Mouse (Mus musculus) adrenal gland, adult 18-20 months (tissue): Measurements from ENCODE around the gene Gm48551. TPM values are rescaled to one million over a fixed set of nuclear protein-coding genes. Genes with fewer than 3 reads are reported as not detected.

Experiments used
- DNase-seq, 2 experiments: peaks; one replicate each; pipeline ENCODE4 v3.0.0; 2021 to 2022; ENCODE audit warnings: low spot score in 2 of 2
- total RNA-seq, 2 experiments: library from RNA; stranded (reverse); gene quantifications; 1 replicate in 1 of 2; 2 replicates in 1 of 2; pipeline ENCODE4 v1.2.3; 2021

Gm48551 gene
- total RNA-seq, 2 experiments from 2014 or later: 1.5 to 1.9 TPM

GRCm38 (mm10) chr10:81356991-81357844 lies 27.0 kb upstream of the Gm48551 start, which contains the start of gene Mfsd12:
Mfsd12 (plus strand) TSS chr10:81357491.
- peak; percentile 88 to 89 for DNase-seq

- DNase-seq: no peak
Observed at GRCm38 (mm10) chr10:81358209-81358608, 26.1 kb upstream of the Gm48551 start.

- no peak for DNase-seq
Observed at GRCm38 (mm10) chr10:81358841-81359240, 25.4 kb upstream of the Gm48551 start.

- DNase-seq: no peak
Observed at GRCm38 (mm10) chr10:81360721-81361120, 23.5 kb upstream of the Gm48551 start.

GRCm38 (mm10) chr10:81362336-81362949 lies 21.8 kb upstream of the Gm48551 start:
- no peak for DNase-seq

- no peak for DNase-seq
Observed at GRCm38 (mm10) chr10:81363436-81364346, 20.6 kb upstream of the Gm48551 start.

- no peak for DNase-seq
Observed at GRCm38 (mm10) chr10:81364666-81365065, 19.6 kb upstream of the Gm48551 start.

- DNase-seq: no peak
Observed at GRCm38 (mm10) chr10:81365073-81365472, 19.2 kb upstream of the Gm48551 start.

- DNase-seq: no peak
Observed at GRCm38 (mm10) chr10:81365672-81366476, 18.4 kb upstream of the Gm48551 start, which contains the start of gene 4930404N11Rik. 4930404N11Rik (minus strand) TSS chr10:81365816.

- no peak for DNase-seq
Observed at GRCm38 (mm10) chr10:81366477-81367206, 17.6 kb upstream of the Gm48551 start.

- no peak for DNase-seq
Observed at GRCm38 (mm10) chr10:81367207-81367495, 17.1 kb upstream of the Gm48551 start.

- DNase-seq: no peak
Observed at GRCm38 (mm10) chr10:81375322-81375721, 8.9 kb upstream of the Gm48551 start.

- no peak for DNase-seq
Observed at GRCm38 (mm10) chr10:81376561-81377361, 7.5 kb upstream of the Gm48551 start.

- DNase-seq: no peak
Observed at GRCm38 (mm10) chr10:81377362-81377664, 7.0 kb upstream of the Gm48551 start.

GRCm38 (mm10) chr10:81377793-81378552 lies 6.3 kb upstream of the Gm48551 start, which contains the start of gene Fzr1:
Fzr1 (minus strand) TSS chr10:81378516.
- DNase-seq: no peak

- peak; percentile 100 for DNase-seq
Observed at GRCm38 (mm10) chr10:81378553-81379182, 5.6 kb upstream of the Gm48551 start.

- DNase-seq: no peak
Observed at GRCm38 (mm10) chr10:81379183-81379553, 5.1 kb upstream of the Gm48551 start.

GRCm38 (mm10) chr10:81379809-81380378 lies 4.4 kb upstream of the Gm48551 start:
- DNase-seq: no peak
